Mouse (Mus musculus) ES-E14 (cell line): ENCODE results near the gene Camkk1. TPM values are rescaled to one million over a fixed set of nuclear protein-coding genes. Genes with fewer than 3 reads are reported as not detected.

ENCODE experiments used
- DNase-seq: peaks from one replicate; pipeline ENCODE4 v3.0.0-alpha.2; 2013; ENCODE audit warnings: low read depth, low spot score
- H3K27ac ChIP-seq: 2 replicates; pipeline ENCODE4 v1.5.1; 2012; ENCODE audit warnings: low read depth, mild to moderate bottlenecking, low read length, moderate library complexity, mixed read lengths; ENCODE audit not compliant: poor library complexity, insufficient read depth, severe bottlenecking
- H3K36me3 ChIP-seq: 2 replicates; pipeline ENCODE4 v1.6.1; 2012; ENCODE audit warnings: mild to moderate bottlenecking, low read length, moderate library complexity, mixed read lengths; ENCODE audit not compliant: control insufficient read depth, poor library complexity, insufficient read depth, severe bottlenecking
- H3K4me1 ChIP-seq, 2 experiments: fragments of 150-350 bp in 1 of 2; sonication (generic) in 1 of 2; 2 replicates each; pipeline ENCODE4 v1.6.1; 2012; ENCODE audit warnings: low read length in 2 of 2, mild to moderate bottlenecking in 1 of 2, mixed read lengths in 1 of 2; ENCODE audit not compliant: control insufficient read depth in 2 of 2, insufficient read depth in 2 of 2, poor library complexity in 1 of 2
- H3K4me3 ChIP-seq, 2 experiments: fragments of 150-350 bp in 1 of 2; sonication (generic) in 1 of 2; 2 replicates each; pipeline ENCODE4 v1.5.1; 2012; ENCODE audit warnings: low read length in 2 of 2, low read depth in 1 of 2, mild to moderate bottlenecking in 1 of 2, mixed read lengths in 1 of 2; ENCODE audit not compliant: insufficient read depth in 1 of 2, poor library complexity in 1 of 2, severe bottlenecking in 1 of 2
- H3K9ac ChIP-seq: 2 replicates; pipeline ENCODE4 v1.6.1; 2012; ENCODE audit warnings: low read depth, mild to moderate bottlenecking, low read length, mixed read lengths; ENCODE audit not compliant: poor library complexity, insufficient read depth, severe bottlenecking
- H3K9me3 ChIP-seq: fragments of 150-350 bp; sonication (generic); 2 replicates; pipeline ENCODE4 v1.6.1; 2012; ENCODE audit warnings: low read depth, mild to moderate bottlenecking, low read length; ENCODE audit not compliant: control insufficient read depth, insufficient read depth
- CHD2 ChIP-seq: IDR thresholded peaks from 2 replicates; pipeline ENCODE4 v1.6.1; 2014; ENCODE audit warnings: mild to moderate bottlenecking, low read depth, low read length, inconsistent platforms
- HCFC1 ChIP-seq: IDR thresholded peaks from 2 replicates; pipeline ENCODE4 v1.6.1; 2012; ENCODE audit warnings: low read length, inconsistent platforms, borderline replicate concordance; ENCODE audit not compliant: insufficient read depth
- MAFK ChIP-seq: IDR thresholded peaks from 2 replicates; pipeline ENCODE4 v1.6.1; 2014; ENCODE audit warnings: mild to moderate bottlenecking, low read depth, low read length, inconsistent platforms; ENCODE audit not compliant: insufficient read depth
- ZC3H11A ChIP-seq: IDR thresholded peaks from 2 replicates; pipeline ENCODE4 v1.6.1; 2012; ENCODE audit warnings: low read depth, mild to moderate bottlenecking, inconsistent platforms, low read length, borderline replicate concordance
- ZNF384 ChIP-seq: IDR thresholded peaks from 2 replicates; pipeline ENCODE4 v1.6.1; 2012; ENCODE audit warnings: low read depth, low read length, inconsistent platforms
- in situ Hi-C, 2 experiments: fragments of 600-800 bp; cut with MboI; formaldehyde crosslinking; loops; one replicate each; pipeline ENCODE4 v1.15.1; 2025; ENCODE audit warnings: low sequenced_read_pairs in 2 of 2, inconsistent platforms in 1 of 2; ENCODE audit not compliant: unreplicated experiment in 2 of 2
- total RNA-seq: library from RNA; depleted of rRNA; stranded (reverse); fragments of 300-350 nt; gene quantifications from 2 replicates; pipeline ENCODE4 v1.2.3, GENCODE M21; 2012

Camkk1 gene
- total RNA-seq, 1 experiment = 4.5 TPM

DNA sequence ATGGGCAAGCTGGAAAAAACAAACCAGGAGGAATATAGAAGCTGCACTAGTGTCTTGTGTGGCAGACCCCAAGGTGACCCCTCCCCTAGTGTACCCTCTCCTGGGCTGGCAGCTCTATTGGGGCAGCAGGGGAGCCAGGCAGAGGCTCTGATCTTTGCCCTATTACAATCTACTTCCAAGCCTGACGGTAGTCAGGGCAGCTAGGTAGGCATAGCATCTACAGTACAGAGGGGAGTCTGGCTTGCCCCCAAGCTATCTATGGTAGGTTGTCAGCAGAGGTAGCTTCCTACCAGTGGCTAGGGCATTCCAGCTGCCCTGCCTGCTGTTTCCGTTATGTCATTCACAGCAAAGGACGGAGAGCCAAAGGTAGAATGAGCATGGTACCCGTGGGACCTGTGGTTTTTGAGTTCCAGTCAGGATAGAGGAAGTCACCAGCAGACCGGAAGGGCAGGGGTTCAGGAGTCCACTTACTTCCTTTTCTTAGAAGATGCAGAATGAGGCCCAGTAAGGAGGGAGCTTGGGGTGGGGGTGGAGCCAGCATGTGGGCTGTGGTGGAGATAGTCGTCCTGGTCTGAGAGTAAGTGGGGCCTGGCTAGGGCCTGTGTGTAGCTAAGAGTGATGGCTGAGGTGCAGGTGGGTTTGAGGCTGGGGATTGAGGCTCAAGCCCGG, 5.6 kb downstream of the Camkk1 start:
- DNase-seq = no peak
- H3K9ac ChIP-seq = no peak overlapping the region
- H3K9me3 ChIP-seq = no peaks in the 10 kb centered on the region
- peaks cover 0 to 10% of the 10 kb centered on the region in 2 experiments; a peak in 2 of 4 replicates for H3K4me1 ChIP-seq
- TF ChIP-seq ZNF384 (no peak), MAFK (no peak), HCFC1 (no peak), CHD2 (no peak), ZC3H11A (no peak)
- H3K27ac ChIP-seq = no peak overlapping the region
- H3K36me3 ChIP-seq = no peaks in the 10 kb centered on the region
- H3K4me3 ChIP-seq = no peak overlapping the region
- in situ Hi-C loops = no loop called here

DNA sequence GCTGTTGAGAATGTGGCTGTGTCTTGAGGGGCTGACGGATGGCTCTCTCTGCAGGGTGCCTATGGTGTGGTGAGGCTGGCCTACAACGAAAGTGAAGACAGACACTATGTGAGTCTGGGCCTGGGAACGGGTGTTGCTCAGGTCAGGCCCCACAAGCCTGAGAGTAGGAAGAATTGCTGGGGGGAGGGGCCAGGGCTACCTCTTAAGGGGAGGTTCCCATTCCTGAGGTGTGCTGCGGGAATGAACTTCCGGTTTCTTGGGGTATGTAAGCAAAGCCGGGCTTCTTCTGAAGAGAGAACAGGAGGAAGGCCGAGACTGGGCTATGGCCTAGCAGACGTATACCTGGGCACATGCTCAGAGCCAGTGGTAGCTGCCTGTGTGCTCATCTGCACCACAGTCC, 8.2 kb downstream of the Camkk1 start:
- Histone ChIP-seq H3K36me3 (no peaks in the 10 kb centered on the region), H3K4me3 (no peak overlapping the region), H3K4me1 (peaks cover 0 to 6% of the 10 kb centered on the region in 2 experiments; a peak in 2 of 4 replicates), H3K27ac (no peak overlapping the region), H3K9ac (peak overlapping the region; percentile 7; the same call in 1 of the 2 replicates), H3K9me3 (no peaks in the 10 kb centered on the region)
- in situ Hi-C loops = no loop called here
- no peak for DNase-seq
- no peak for TF ChIP-seq ZNF384
- no peak for TF ChIP-seq HCFC1
- TF ChIP-seq CHD2 = no peak
- no peak for TF ChIP-seq MAFK
- no peak for TF ChIP-seq ZC3H11A

DNA sequence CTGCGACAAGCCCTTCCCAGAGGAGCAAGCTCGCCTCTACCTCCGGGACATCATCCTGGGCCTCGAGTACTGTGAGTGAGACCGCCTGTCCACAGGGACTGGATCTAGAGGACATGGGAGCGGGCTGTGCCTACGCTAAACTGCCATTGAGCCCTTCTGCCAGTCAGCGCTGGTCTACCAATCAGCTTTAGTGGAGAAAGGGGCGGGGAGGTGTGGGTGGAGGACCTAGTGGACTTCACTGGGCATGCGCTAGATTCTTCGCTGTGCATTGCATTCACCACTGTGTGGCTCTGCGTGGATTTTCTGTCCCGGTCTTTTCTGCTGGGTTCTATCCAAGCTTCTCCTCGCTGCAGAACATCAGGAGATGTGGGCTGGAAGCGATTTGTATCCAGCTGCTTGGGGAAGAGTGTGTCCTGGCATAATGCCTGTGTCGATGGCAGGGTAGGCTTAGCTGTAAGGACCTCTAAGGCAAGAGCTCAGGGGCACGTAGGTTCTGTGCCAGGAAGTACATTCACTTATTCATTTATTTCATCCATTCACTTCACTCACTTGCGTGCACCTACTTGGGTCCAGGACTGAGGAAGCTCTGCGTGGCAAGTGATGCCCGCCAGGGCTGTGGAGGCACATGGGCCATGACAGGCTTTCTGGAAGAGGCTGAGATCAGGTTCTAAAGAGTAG, 12.2 kb downstream of the Camkk1 start:
- no peaks in the 10 kb centered on the region for H3K36me3 ChIP-seq
- TF ChIP-seq ZC3H11A = no peak
- no peak for TF ChIP-seq ZNF384
- TF ChIP-seq HCFC1 = no peak
- TF ChIP-seq CHD2 = no peak
- TF ChIP-seq MAFK = no peak

DNA sequence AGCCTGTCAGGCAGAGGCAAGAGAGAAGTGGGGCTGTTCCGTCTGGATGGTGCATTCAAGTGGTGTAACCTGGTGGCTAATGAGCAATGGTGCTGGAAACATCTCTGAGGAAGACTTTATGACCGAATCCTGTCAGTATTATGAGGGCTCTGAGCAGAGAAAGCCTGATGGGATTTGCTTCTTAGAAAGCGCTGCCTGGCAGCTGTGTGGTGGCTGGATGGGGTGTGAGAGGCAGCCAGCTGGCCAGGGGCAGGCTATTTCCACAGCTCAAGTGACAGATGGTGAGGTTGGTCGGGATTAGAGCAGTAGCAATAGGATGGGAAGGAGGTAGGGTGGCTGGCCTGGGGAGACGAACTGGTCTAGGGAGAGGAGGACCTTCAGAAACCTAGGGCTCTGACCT, 12.7 kb downstream of the Camkk1 start:
- TF ChIP-seq HCFC1 (no peak), ZC3H11A (no peak), MAFK (no peak), CHD2 (no peak), ZNF384 (no peak)
- in situ Hi-C loops = no loop called here
- Histone ChIP-seq H3K9me3 (no peaks in the 10 kb centered on the region), H3K4me3 (no peak overlapping the region), H3K36me3 (no peaks in the 10 kb centered on the region), H3K27ac (no peak overlapping the region), H3K9ac (no peak overlapping the region), H3K4me1 (peaks cover 0 to 6% of the 10 kb centered on the region in 2 experiments; a peak in 2 of 4 replicates)
- DNase-seq = no peak

More for the DNA sequence above, 12.2 kb downstream of the Camkk1 start:
- peak overlapping the region; percentile 41; the same call in 1 of the 2 replicates for H3K9ac ChIP-seq
- H3K4me3 ChIP-seq = peak overlapping the region; percentile 19 to 62; a peak in 3 of 4 replicates
- H3K4me1 ChIP-seq = peaks cover 0 to 6% of the 10 kb centered on the region in 2 experiments; a peak in 2 of 4 replicates
- DNase-seq = no peak
- no peak overlapping the region for H3K27ac ChIP-seq
- in situ Hi-C loops = no loop called here
- H3K9me3 ChIP-seq = no peaks in the 10 kb centered on the region
